Mouse (Mus musculus): Measurements from ENCODE around the gene Nos1. TPM values are rescaled to one million over a fixed set of nuclear protein-coding genes. Genes with fewer than 3 reads are reported as not detected.

Gene Nos1
- polyA plus RNA-seq, 1 experiment from 2014 or later = 1.4 TPM

- no peak overlapping the region for H3K27ac ChIP-seq
- no peak overlapping the region for H3K4me2 ChIP-seq
- H3K27me3 ChIP-seq (replicated peaks) = no peaks in the 10 kb centered on the region
- H3K36me3 ChIP-seq = peaks cover 64% of the 10 kb centered on the region
- no peak for ATAC-seq (ENCODE audit: insufficient read depth, low FRiP score, low read depth)
- no peaks in the 10 kb centered on the region for H3K9me3 ChIP-seq
- WGBS = 85% methylated on average over 8 of the region's 8 CpGs
- no peak overlapping the region for H3K4me3 ChIP-seq (replicated peaks)
- H3K9ac ChIP-seq = no peak overlapping the region
- 0 out of 2 replicates have a peak, but pooled peaks cover 5% of the 10 kb centered on the region for H3K4me1 ChIP-seq
Observed at GRCm38 (mm10) chr5:117995372-117995901, 214.6 kb downstream of the Nos1 start.

- 0 out of 2 replicates have a peak, but pooled peaks cover 5% of the 10 kb centered on the region for H3K4me1 ChIP-seq
- H3K27me3 ChIP-seq (replicated peaks) = no peaks in the 10 kb centered on the region
- no peak for ATAC-seq (ENCODE audit: insufficient read depth, low FRiP score, low read depth)
- H3K9me3 ChIP-seq = no peaks in the 10 kb centered on the region
- WGBS = 84% methylated on average over 6 of the region's 6 CpGs
- H3K4me3 ChIP-seq (replicated peaks) = no peak overlapping the region
- no peak overlapping the region for H3K4me2 ChIP-seq
- H3K36me3 ChIP-seq = peaks cover 64% of the 10 kb centered on the region
- no peak overlapping the region for H3K27ac ChIP-seq
- H3K9ac ChIP-seq = no peak overlapping the region
Observed at GRCm38 (mm10) chr5:117995911-117996310, 215.1 kb downstream of the Nos1 start.

- no peaks in the 10 kb centered on the region for H3K9me3 ChIP-seq
Observed at GRCm38 (mm10) chr5:117996581-117996980, 215.7 kb downstream of the Nos1 start.

GRCm38 (mm10) chr5:117997434-117997970 lies 216.7 kb downstream of the Nos1 start:
- no peak overlapping the region for H3K4me3 ChIP-seq (replicated peaks)
- no peaks in the 10 kb centered on the region for H3K9me3 ChIP-seq
- no peaks in the 10 kb centered on the region for H3K27me3 ChIP-seq (replicated peaks)
- peaks cover 64% of the 10 kb centered on the region for H3K36me3 ChIP-seq
- no peak overlapping the region for H3K9ac ChIP-seq
- 0 out of 2 replicates have a peak, but pooled peaks cover 5% of the 10 kb centered on the region for H3K4me1 ChIP-seq
- WGBS = 57% methylated on average over 10 of the region's 10 CpGs
- ATAC-seq (ENCODE audit: insufficient read depth, low FRiP score, low read depth) = peak; percentile 73
- no peak overlapping the region for H3K4me2 ChIP-seq
- H3K27ac ChIP-seq = no peak overlapping the region

More at GRCm38 (mm10) chr5:117996581-117996980, 215.7 kb downstream of the Nos1 start:
- H3K9ac ChIP-seq = no peak overlapping the region
- 0 out of 2 replicates have a peak, but pooled peaks cover 5% of the 10 kb centered on the region for H3K4me1 ChIP-seq
- H3K36me3 ChIP-seq = peaks cover 63% of the 10 kb centered on the region
- H3K4me3 ChIP-seq (replicated peaks) = no peak overlapping the region
- no peak overlapping the region for H3K27ac ChIP-seq
- 78% methylated on average over 6 of the region's 6 CpGs for WGBS
- no peak overlapping the region for H3K4me2 ChIP-seq
- no peak for ATAC-seq (ENCODE audit: insufficient read depth, low FRiP score, low read depth)
- no peaks in the 10 kb centered on the region for H3K27me3 ChIP-seq (replicated peaks)

- no peaks in the 10 kb centered on the region for H3K9me3 ChIP-seq
- H3K36me3 ChIP-seq = peaks cover 72% of the 10 kb centered on the region
- H3K9ac ChIP-seq = no peak overlapping the region
- no peaks in the 10 kb centered on the region for H3K27me3 ChIP-seq (replicated peaks)
- no peak overlapping the region for H3K4me2 ChIP-seq
- no peak overlapping the region for H3K27ac ChIP-seq
- WGBS = 83% methylated on average over 7 of the region's 7 CpGs
- ATAC-seq (ENCODE audit: insufficient read depth, low FRiP score, low read depth) = no peak
- H3K4me3 ChIP-seq (replicated peaks) = no peak overlapping the region
- 0 out of 2 replicates have a peak, but pooled peaks cover 5% of the 10 kb centered on the region for H3K4me1 ChIP-seq
Observed at GRCm38 (mm10) chr5:117999061-117999460, 218.2 kb downstream of the Nos1 start.

GRCm38 (mm10) chr5:117999584-117999983 lies 218.8 kb downstream of the Nos1 start:
- H3K9me3 ChIP-seq = no peaks in the 10 kb centered on the region
- no peak for ATAC-seq (ENCODE audit: insufficient read depth, low FRiP score, low read depth)
- H3K9ac ChIP-seq = no peak overlapping the region
- H3K4me1 ChIP-seq = 0 out of 2 replicates have a peak, but pooled peaks cover 5% of the 10 kb centered on the region
- no peak overlapping the region for H3K4me3 ChIP-seq (replicated peaks)
- no peak overlapping the region for H3K4me2 ChIP-seq
- peaks cover 70% of the 10 kb centered on the region for H3K36me3 ChIP-seq
- no peak overlapping the region for H3K27ac ChIP-seq
- 69% methylated on average over 11 of the region's 11 CpGs for WGBS
- H3K27me3 ChIP-seq (replicated peaks) = no peaks in the 10 kb centered on the region

DNA sequence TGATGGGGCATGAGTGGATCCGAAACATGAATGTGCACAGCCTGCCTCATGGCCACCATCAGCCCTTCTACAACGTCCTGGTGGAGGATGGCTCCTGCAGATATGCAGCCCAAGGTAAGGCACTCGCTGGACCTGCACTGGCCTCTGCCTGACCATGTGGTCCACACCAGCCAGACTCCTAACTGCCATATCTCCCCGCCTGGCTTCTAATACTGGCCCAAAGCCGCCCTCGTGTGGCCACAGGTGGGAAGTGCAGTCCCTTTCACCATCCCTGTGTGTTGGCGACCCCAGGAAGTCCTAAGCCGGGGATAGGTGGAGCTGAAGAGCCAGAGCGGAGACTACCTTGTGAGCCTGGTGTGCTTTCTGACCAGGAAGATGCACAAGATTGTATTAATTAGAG lies 221.2 kb downstream of the Nos1 start:
- no peak overlapping the region for H3K4me2 ChIP-seq
- H3K4me1 ChIP-seq = 0 out of 2 replicates have a peak, but pooled peaks cover 5% of the 10 kb centered on the region
- H3K27ac ChIP-seq = no peak overlapping the region
- 38% methylated on average over 9 of the region's 9 CpGs for WGBS
- no peaks in the 10 kb centered on the region for H3K9me3 ChIP-seq
- ATAC-seq (ENCODE audit: insufficient read depth, low FRiP score, low read depth) = no peak
- no peak overlapping the region for H3K9ac ChIP-seq
- H3K36me3 ChIP-seq = peaks cover 70% of the 10 kb centered on the region
- H3K4me3 ChIP-seq (replicated peaks) = no peak overlapping the region
- no peaks in the 10 kb centered on the region for H3K27me3 ChIP-seq (replicated peaks)

DNA sequence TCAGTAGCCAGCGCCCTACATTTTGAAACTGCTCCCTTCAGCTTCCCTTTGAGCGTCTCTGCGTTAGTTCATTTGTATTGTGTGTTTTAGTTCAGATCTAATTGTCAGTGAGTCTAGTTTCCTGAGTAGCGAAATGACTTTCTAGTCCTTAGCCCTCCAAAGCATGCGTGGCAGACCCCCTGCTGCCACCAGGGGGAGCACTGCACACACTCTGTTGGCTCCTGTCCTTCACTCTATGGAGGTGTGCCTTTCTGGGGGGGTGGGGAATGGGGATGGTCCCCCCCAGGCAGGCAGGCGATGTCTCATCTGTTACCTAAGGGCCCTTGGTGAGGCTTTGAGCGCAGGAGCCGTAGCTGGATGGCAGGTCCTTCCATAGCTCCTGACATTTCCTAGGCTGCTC lies 223.8 kb downstream of the Nos1 start:
- no peak for ATAC-seq (ENCODE audit: insufficient read depth, low FRiP score, low read depth)
- no peaks in the 10 kb centered on the region for H3K4me1 ChIP-seq
- 75% methylated on average over 8 of the region's 8 CpGs for WGBS
- no peak overlapping the region for H3K27ac ChIP-seq
- H3K4me2 ChIP-seq = no peak overlapping the region
- H3K27me3 ChIP-seq (replicated peaks) = no peaks in the 10 kb centered on the region
- no peak overlapping the region for H3K4me3 ChIP-seq (replicated peaks)
- peaks cover 71% of the 10 kb centered on the region for H3K36me3 ChIP-seq
- H3K9ac ChIP-seq = no peak overlapping the region
- no peaks in the 10 kb centered on the region for H3K9me3 ChIP-seq

GRCm38 (mm10) chr5:118005728-118006127 lies 224.9 kb downstream of the Nos1 start:
- H3K36me3 ChIP-seq = peaks cover 65% of the 10 kb centered on the region
- WGBS = 81% methylated on average over 1 of the region's 1 CpGs

DNA sequence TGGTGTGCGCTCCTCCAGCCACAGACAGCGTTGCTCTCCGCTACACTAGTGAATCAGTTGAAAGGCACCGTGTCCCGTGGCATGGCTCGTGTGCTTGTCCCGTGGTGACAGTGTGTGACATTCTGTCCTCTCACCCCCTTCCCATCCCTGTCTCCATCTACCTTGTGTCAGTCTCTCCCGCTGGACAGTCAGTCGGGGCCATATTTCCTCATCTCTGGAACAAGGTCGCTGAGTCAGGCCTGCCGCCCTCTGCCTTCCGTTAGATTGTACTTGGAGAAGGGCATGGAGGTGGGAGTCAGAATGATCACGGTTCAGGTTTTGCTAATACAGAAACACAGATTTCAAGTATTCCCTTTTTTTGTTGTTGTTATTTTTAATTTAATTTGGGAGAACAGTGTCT lies 227.5 kb downstream of the Nos1 start:
- Histone ChIP-seq H3K27me3 (replicated peaks) (no peaks in the 10 kb centered on the region), H3K4me2 (no peak overlapping the region), H3K36me3 (peaks cover 42% of the 10 kb centered on the region), H3K4me1 (no peaks in the 10 kb centered on the region), H3K4me3 (replicated peaks) (no peak overlapping the region), H3K9me3 (no peaks in the 10 kb centered on the region), H3K9ac (no peak overlapping the region), H3K27ac (no peak overlapping the region)
- ATAC-seq (ENCODE audit: insufficient read depth, low FRiP score, low read depth) = no peak
- 92% methylated on average over 13 of the region's 13 CpGs for WGBS

More at GRCm38 (mm10) chr5:118005728-118006127, 224.9 kb downstream of the Nos1 start:
- Histone ChIP-seq H3K9me3 (no peaks in the 10 kb centered on the region), H3K27me3 (replicated peaks) (no peaks in the 10 kb centered on the region), H3K4me3 (replicated peaks) (no peak overlapping the region), H3K27ac (no peak overlapping the region), H3K4me2 (no peak overlapping the region), H3K4me1 (no peaks in the 10 kb centered on the region), H3K9ac (no peak overlapping the region)
- no peak for ATAC-seq (ENCODE audit: insufficient read depth, low FRiP score, low read depth)
